8 mouse cellular contexts compared by ENCODE assay signal in genomic region chr4:83214822-83215558, GRCm38 (mm10).
DNase-seq lines count a peak whose midpoint lies in the region; ATAC-seq and TF ChIP-seq lines count a peak whose summit lies in the region.

No protein-coding gene starts in this region.

- no peaks in the 10 kb centered on the region for H3K36me3 ChIP-seq in forebrain, postnatal 0 days (ENCODE audit: insufficient read depth)
- no peaks in the 10 kb centered on the region for H3K36me3 ChIP-seq in limb, embryonic 12.5 days

- 25% methylated on average over 9 of the region's 9 CpGs for WGBS in forebrain, postnatal 0 days
- WGBS in limb, embryonic 12.5 days = 40% methylated on average over 9 of the region's 9 CpGs

- in situ Hi-C loops in Patski (cut with MboI; ENCODE audit: low pct_unique_long_range_greater_than_20kb) = no loop called here

- H3K9me3 ChIP-seq in forebrain, postnatal 0 days (ENCODE audit: low read length) = no peaks in the 10 kb centered on the region
- H3K9me3 ChIP-seq in limb, embryonic 12.5 days = no peaks in the 10 kb centered on the region

- ATAC-seq in Patski = peak; percentile 62
- peak; percentile 63 for ATAC-seq in forebrain, postnatal 0 days
- no peak for ATAC-seq in limb, embryonic 12.5 days (ENCODE audit: insufficient number of reproducible peaks, insufficient read depth, low FRiP score, low TSS enrichment, low read depth)

- no peaks in the 10 kb centered on the region for H3K27me3 ChIP-seq in Patski
- no peaks in the 10 kb centered on the region for H3K27me3 ChIP-seq in forebrain, postnatal 0 days (ENCODE audit: insufficient read depth, low read length)
- H3K27me3 ChIP-seq in limb, embryonic 12.5 days = no peaks in the 10 kb centered on the region

- no peak for TF ChIP-seq CTCF in Patski (IDR thresholded peaks at IDR 0.05)
- no peak for TF ChIP-seq CTCF in forebrain, postnatal 0 days (IDR thresholded peaks at IDR 0.05; ENCODE audit: low read depth)

- peak; percentile 4 to 11 for DNase-seq in heart, adult 9 months (ENCODE audit: low spot score in 2 of 2)
- no peak for DNase-seq in heart, postnatal 36 days
- DNase-seq in Patski (ENCODE audit: low read depth, low spot score) = peak; percentile 20
- DNase-seq in forebrain, postnatal 0 days = peak; percentile 65
- DNase-seq in spleen, adult 18-20 months = no peak
- no peak for DNase-seq in layer of hippocampus, postnatal 25 days (ENCODE audit: extremely low spot score in 1 of 2, low spot score in 1 of 2)
- DNase-seq in left cerebral cortex, adult 8-10 months (ENCODE audit: low spot score in 2 of 2) = no peak

- H3K27ac ChIP-seq in forebrain, postnatal 0 days (ENCODE audit: low read depth, low read length) = peak overlapping the region; percentile 9; the same call in 1 of the 2 replicates
- H3K27ac ChIP-seq in limb, embryonic 12.5 days = peak overlapping the region; percentile 64

- H3K4me2 ChIP-seq in forebrain, postnatal 0 days (ENCODE audit: low read depth) = no peak overlapping the region
- no peak overlapping the region for H3K4me2 ChIP-seq in limb, embryonic 12.5 days

- intact Hi-C loops in heart, postnatal 36 days (cut with DNase I) = no loop called here

- POLR2A ChIA-PET in Patski (lab: Charles Lee) = no interaction called here

- no peak overlapping the region for H3K4me3 ChIP-seq in forebrain, postnatal 0 days (ENCODE audit: low read depth, low read length)
- H3K4me3 ChIP-seq in limb, embryonic 12.5 days (replicated peaks) = no peak overlapping the region

- H3K9ac ChIP-seq in forebrain, postnatal 0 days = no peak overlapping the region
- no peak overlapping the region for H3K9ac ChIP-seq in limb, embryonic 12.5 days (replicated peaks)

- H3K4me1 ChIP-seq in forebrain, postnatal 0 days (ENCODE audit: insufficient read depth) = no peaks in the 10 kb centered on the region
- peaks cover 21% of the 10 kb centered on the region for H3K4me1 ChIP-seq in limb, embryonic 12.5 days (replicated peaks)

- CTCF ChIA-PET in Patski (lab: Charles Lee) = no interaction called here

Comparison
In these comparisons a context has a peak if more than half of its experiments do, and no peak if none do; other contexts are left out.
1. DNase-seq: peak in heart, adult 9 months (2 of 2), Patski (single experiment) and forebrain, postnatal 0 days (single experiment); none in heart, postnatal 36 days (0 of 2), spleen, adult 18-20 months (0 of 2), layer of hippocampus, postnatal 25 days (0 of 2) and left cerebral cortex, adult 8-10 months (0 of 2).